Mouse (Mus musculus) lung, adult 2 months (tissue): ENCODE measurements at regions not wholly inside any gene's neighbourhood (a gene's known extent, or its start where the extent isn't known, plus 50 kb on each side); places are given as distances from the start of the nearest gene placed in this dataset.

ENCODE experiments used
- DNase-seq: peaks from one replicate; pipeline ENCODE4 v3.0.0; 2022
- H3K4me1 ChIP-seq: fragments of 200-500 bp; 2 replicates; pipeline ENCODE4 v1.6.1; 2011; ENCODE audit warnings: low read length; ENCODE audit not compliant: control insufficient read depth, insufficient read depth
- H3K4me3 ChIP-seq: fragments of 200-500 bp; replicated peaks from 2 replicates; pipeline ENCODE3; 2011; ENCODE audit warnings: low read depth, mild to moderate bottlenecking, control low read depth, low read length; ENCODE audit errors: extremely low read depth
- CTCF ChIP-seq: fragments of 200-500 bp; IDR thresholded peaks from 2 replicates; pipeline ENCODE4 v1.5.1; 2011; ENCODE audit warnings: mild to moderate bottlenecking, low read length, control low read depth; ENCODE audit not compliant: insufficient read depth
- POLR2A ChIP-seq: fragments of 200-500 bp; IDR thresholded peaks from 2 replicates; pipeline ENCODE4 v1.6.1; 2011; ENCODE audit warnings: low read depth, mild to moderate bottlenecking, control low read depth, low read length, borderline replicate concordance; ENCODE audit errors: extremely low read depth
- WGBS: fragments of 180-500 bp; shearing (Covaris S2); methylation state at CpG from one replicate; pipeline ENCODE4 v1.1.7; 2018; 5-methylcytosine and 5-hydroxymethylcytosine counted together

DNA sequence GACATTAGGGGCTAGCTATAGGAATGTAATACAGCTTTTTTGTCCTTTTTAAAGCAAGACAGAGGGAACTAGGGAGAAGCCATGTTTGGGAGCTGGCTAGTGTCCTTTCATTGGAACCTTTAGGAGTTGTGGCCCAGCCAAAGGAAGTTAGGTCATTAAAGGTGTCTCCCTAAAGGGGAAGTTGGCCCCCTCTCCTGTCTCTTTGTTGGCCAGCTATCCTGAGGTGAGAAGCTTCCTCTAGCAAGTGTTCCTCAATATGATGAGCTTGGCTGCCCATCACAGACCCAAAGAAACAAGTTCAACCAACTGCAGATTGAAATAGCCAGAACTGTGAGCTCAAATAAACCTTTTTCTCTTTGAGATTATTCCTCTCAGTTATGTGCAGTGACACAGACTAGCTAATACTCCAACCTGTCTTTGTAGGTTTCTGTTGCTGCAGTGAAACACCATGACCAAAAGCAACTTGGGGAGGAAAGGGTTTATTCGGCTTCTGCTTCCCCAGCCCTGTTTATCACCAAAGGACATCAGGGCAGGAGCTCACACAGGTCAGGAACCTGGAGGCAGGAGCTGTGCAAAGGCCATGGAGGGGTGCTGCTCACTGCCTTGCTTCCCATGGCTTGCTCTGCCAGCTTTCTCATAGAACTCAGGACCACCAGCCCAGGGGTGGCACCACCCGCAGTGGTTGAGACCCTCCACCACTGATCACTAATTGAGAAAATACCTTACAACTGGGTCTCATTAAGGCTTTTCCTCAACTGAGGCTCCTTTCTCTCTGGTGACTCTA, 94.0 kb upstream of the Ccn6 start:
- 93% methylated on average over 2 of the region's 2 CpGs for WGBS
- TF ChIP-seq POLR2A, result no peak
- TF ChIP-seq CTCF, result no peak
- no peak for DNase-seq
- no peak overlapping the region for H3K4me3 ChIP-seq
- no peaks in the 10 kb centered on the region for H3K4me1 ChIP-seq

DNA sequence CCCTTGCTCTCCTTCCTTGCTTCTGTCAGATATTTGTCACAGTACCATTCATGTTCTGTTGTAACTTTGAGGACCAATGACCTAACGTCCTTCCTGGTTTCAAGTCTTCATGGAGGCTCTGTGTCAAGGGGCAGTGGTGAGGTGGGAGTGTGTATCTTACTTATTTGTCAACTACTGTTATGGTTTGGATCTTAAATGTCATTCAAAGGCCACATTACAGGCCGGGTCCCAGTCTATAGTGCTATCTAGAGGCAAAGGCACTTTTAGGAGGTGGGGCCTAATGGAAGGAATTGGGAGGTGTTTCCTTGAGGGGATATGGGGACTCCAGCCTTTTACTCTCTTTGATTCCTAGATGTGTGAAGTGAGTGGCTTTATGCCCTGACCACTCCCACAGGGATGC, 91.0 kb upstream of the Ccn6 start:
- DNase-seq, result no peak
- 76% methylated on average over 2 of the region's 2 CpGs for WGBS
- TF ChIP-seq CTCF, result no peak
- no peak for TF ChIP-seq POLR2A
- Histone ChIP-seq H3K4me3 (no peak overlapping the region), H3K4me1 (no peaks in the 10 kb centered on the region)

- no peak for DNase-seq
- Histone ChIP-seq H3K4me1 (no peaks in the 10 kb centered on the region), H3K4me3 (no peak overlapping the region)
- WGBS, result 54% methylated on average over 3 of the region's 3 CpGs
- no peak for TF ChIP-seq CTCF
- TF ChIP-seq POLR2A, result no peak
Measured at GRCm38 (mm10) chr10:39250039-39250438, 86.4 kb upstream of the Ccn6 start.

DNA sequence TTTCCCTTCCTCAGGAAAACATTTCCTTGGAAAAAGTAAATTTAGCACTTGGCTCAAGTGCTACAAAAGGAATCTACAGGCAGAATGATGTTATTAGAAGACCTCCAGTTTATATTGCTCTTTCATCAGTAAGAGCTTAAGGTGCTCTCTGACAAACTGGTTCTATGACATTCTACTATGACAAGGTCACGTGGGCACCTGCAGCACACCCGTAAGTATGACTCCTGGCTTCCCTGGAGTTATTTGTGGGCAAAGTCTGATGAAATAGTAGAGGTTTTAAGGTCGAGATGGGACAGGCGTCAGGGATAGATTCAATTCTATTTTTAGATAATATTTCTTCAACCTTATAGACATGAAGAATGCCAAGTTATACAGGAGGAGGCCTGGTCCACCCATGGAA, 84.9 kb upstream of the Ccn6 start:
- no peak for TF ChIP-seq POLR2A
- TF ChIP-seq CTCF, result no peak
- no peaks in the 10 kb centered on the region for H3K4me1 ChIP-seq
- no peak overlapping the region for H3K4me3 ChIP-seq
- WGBS, result 57% methylated on average over 4 of the region's 4 CpGs
- DNase-seq, result no peak

GRCm38 (mm10) chr10:39246984-39247383, 83.4 kb upstream of the Ccn6 start:
- DNase-seq, result no peak
- Histone ChIP-seq H3K4me3 (no peak overlapping the region), H3K4me1 (no peaks in the 10 kb centered on the region)
- no peak for TF ChIP-seq CTCF
- TF ChIP-seq POLR2A, result no peak
- WGBS, result 62% methylated on average over 3 of the region's 3 CpGs

DNA sequence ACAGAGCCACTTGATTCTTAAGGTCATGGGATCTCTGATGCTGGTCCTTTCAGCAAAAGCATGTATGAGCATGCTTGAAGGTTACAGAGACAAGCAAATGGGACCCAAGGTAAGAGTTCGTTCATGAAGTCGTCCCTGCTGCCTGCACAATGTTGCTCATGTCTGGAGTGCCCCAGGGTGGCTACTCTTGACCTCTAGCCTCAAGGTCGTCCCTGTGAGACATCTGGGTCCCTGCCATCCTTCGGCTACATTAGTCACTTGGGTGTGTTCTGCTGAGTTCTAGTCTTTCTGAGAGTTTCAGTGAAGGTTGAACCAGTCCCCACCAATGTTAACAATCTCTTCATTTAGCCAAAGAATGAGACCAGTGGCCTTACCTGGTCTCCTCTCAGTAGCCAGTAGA, 81.5 kb upstream of the Ccn6 start:
- TF ChIP-seq CTCF, result no peak
- Histone ChIP-seq H3K4me3 (no peak overlapping the region), H3K4me1 (no peaks in the 10 kb centered on the region)
- 86% methylated on average over 4 of the region's 4 CpGs for WGBS
- DNase-seq, result no peak

- H3K4me3 ChIP-seq, result no peak overlapping the region
- no peak for DNase-seq
- TF ChIP-seq POLR2A, result no peak
- TF ChIP-seq CTCF, result no peak
- 94% methylated on average over 6 of the region's 6 CpGs for WGBS
- H3K4me1 ChIP-seq, result peaks cover 3% of the 10 kb centered on the region; the same call in 1 of the 2 replicates
Measured at GRCm38 (mm10) chr10:39244061-39244460, 80.5 kb upstream of the Ccn6 start.

DNA sequence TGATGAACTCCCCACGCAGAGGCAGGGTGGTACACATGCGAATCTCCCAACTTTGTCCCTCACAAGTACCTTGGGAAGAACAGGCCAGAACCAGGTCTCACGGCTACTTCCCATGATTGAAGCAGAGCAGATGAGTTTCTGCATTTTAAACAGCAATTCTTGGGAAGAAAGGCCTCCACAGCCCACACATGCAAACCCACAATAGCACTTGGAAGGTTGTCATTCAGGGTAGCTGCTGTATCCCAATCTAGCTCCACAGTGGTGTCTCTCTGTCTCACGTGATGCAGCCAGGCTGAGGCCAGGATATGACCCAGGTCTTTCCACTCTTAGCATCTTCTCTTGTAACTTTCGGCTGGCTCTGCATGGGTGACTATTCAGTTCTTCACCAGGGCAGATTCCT, 78.8 kb upstream of the Ccn6 start:
- no peak for DNase-seq
- Histone ChIP-seq H3K4me3 (no peak overlapping the region), H3K4me1 (peaks cover 3% of the 10 kb centered on the region; the same call in 1 of the 2 replicates)
- 92% methylated on average over 5 of the region's 5 CpGs for WGBS
- no peak for TF ChIP-seq POLR2A

GRCm38 (mm10) chr10:39241922-39242321, 78.3 kb upstream of the Ccn6 start:
- whole genome bisulfite sequencing, result 77% methylated on average over 6 of the region's 6 CpGs
- TF ChIP-seq CTCF (no peak), POLR2A (no peak)
- Histone ChIP-seq H3K4me3 (no peak overlapping the region), H3K4me1 (peaks cover 3% of the 10 kb centered on the region; the same call in 1 of the 2 replicates)
- no peak for DNase-seq

GRCm38 (mm10) chr10:39241486-39241885, 77.9 kb upstream of the Ccn6 start:
- WGBS, result 88% methylated on average over 3 of the region's 3 CpGs
- peaks cover 3% of the 10 kb centered on the region; the same call in 1 of the 2 replicates for H3K4me1 ChIP-seq
- no peak for DNase-seq
- TF ChIP-seq CTCF (no peak), POLR2A (no peak)
- H3K4me3 ChIP-seq, result no peak overlapping the region
